Mouse (Mus musculus): ENCODE data around the gene Crtc3. TPM values are rescaled to one million over a fixed set of nuclear protein-coding genes. Genes with fewer than 3 reads are reported as not detected.

Crtc3 gene
- polyA plus RNA-seq, 1 experiment from 2014 or later, result 15.5 TPM

- whole genome bisulfite sequencing, result 79% methylated on average over 5 of the region's 5 CpGs
- Histone ChIP-seq H3K36me3 (ENCODE audit: control insufficient read depth, insufficient read depth, low read length) (no peaks in the 10 kb centered on the region), H3K27me3 (ENCODE audit: control insufficient read depth, insufficient read depth, low read length) (no peaks in the 10 kb centered on the region), H3K27ac (ENCODE audit: low read depth, low read length) (no peak overlapping the region), H3K4me3 (ENCODE audit: low read depth, low read length) (no peak overlapping the region), H3K9ac (ENCODE audit: low read length) (no peak overlapping the region), H3K4me2 (ENCODE audit: low read depth, low read length, severe bottlenecking) (no peak overlapping the region), H3K9me3 (ENCODE audit: control insufficient read depth, low read length) (no peaks in the 10 kb centered on the region), H3K4me1 (replicated peaks; ENCODE audit: control insufficient read depth, insufficient read depth, low read length) (peaks cover 4% of the 10 kb centered on the region; the same call in 1 of the 2 replicates)
- ATAC-seq (replicated peaks; ENCODE audit: low FRiP score), result no peak
- no peak for DNase-seq (ENCODE audit: low spot score)
Observed at GRCm38 (mm10) chr7:80642552-80642951, 46.1 kb downstream of the Crtc3 start.

- H3K4me2 ChIP-seq (ENCODE audit: low read depth, low read length, severe bottlenecking), result no peak overlapping the region
- no peak overlapping the region for H3K27ac ChIP-seq (ENCODE audit: low read depth, low read length)
- no peak for ATAC-seq (replicated peaks; ENCODE audit: low FRiP score)
- no peaks in the 10 kb centered on the region for H3K27me3 ChIP-seq (ENCODE audit: control insufficient read depth, insufficient read depth, low read length)
- no peak for DNase-seq (ENCODE audit: low spot score)
- WGBS, result 85% methylated on average over 7 of the region's 7 CpGs
- H3K4me1 ChIP-seq (replicated peaks; ENCODE audit: control insufficient read depth, insufficient read depth, low read length), result peaks cover 4% of the 10 kb centered on the region; the same call in 1 of the 2 replicates
- H3K4me3 ChIP-seq (ENCODE audit: low read depth, low read length), result no peak overlapping the region
- no peaks in the 10 kb centered on the region for H3K9me3 ChIP-seq (ENCODE audit: control insufficient read depth, low read length)
- no peak overlapping the region; the same call in 1 of the 2 replicates for H3K9ac ChIP-seq (ENCODE audit: low read length)
- no peaks in the 10 kb centered on the region for H3K36me3 ChIP-seq (ENCODE audit: control insufficient read depth, insufficient read depth, low read length)
Observed at GRCm38 (mm10) chr7:80641899-80642298, 46.8 kb downstream of the Crtc3 start.

GRCm38 (mm10) chr7:80641497-80641896 is 47.2 kb downstream of the Crtc3 start:
- no peaks in the 10 kb centered on the region for H3K36me3 ChIP-seq (ENCODE audit: control insufficient read depth, insufficient read depth, low read length)
- DNase-seq (ENCODE audit: low spot score) (no peak), ATAC-seq (replicated peaks; ENCODE audit: low FRiP score) (no peak)
- no peak overlapping the region; the same call in 1 of the 2 replicates for H3K9ac ChIP-seq (ENCODE audit: low read length)
- H3K4me2 ChIP-seq (ENCODE audit: low read depth, low read length, severe bottlenecking), result no peak overlapping the region
- no peak overlapping the region for H3K4me3 ChIP-seq (ENCODE audit: low read depth, low read length)
- 22% methylated on average over 4 of the region's 4 CpGs for WGBS
- H3K27me3 ChIP-seq (ENCODE audit: control insufficient read depth, insufficient read depth, low read length), result no peaks in the 10 kb centered on the region
- no peaks in the 10 kb centered on the region for H3K9me3 ChIP-seq (ENCODE audit: control insufficient read depth, low read length)
- H3K4me1 ChIP-seq (replicated peaks; ENCODE audit: control insufficient read depth, insufficient read depth, low read length), result peaks cover 4% of the 10 kb centered on the region; the same call in 1 of the 2 replicates
- H3K27ac ChIP-seq (ENCODE audit: low read depth, low read length), result no peak overlapping the region

- DNase-seq (ENCODE audit: low spot score), result no peak
- Histone ChIP-seq H3K4me2 (ENCODE audit: low read depth, low read length, severe bottlenecking) (no peak overlapping the region), H3K4me3 (ENCODE audit: low read depth, low read length) (no peak overlapping the region), H3K27ac (ENCODE audit: low read depth, low read length) (no peak overlapping the region), H3K9me3 (ENCODE audit: control insufficient read depth, low read length) (no peaks in the 10 kb centered on the region), H3K36me3 (ENCODE audit: control insufficient read depth, insufficient read depth, low read length) (no peaks in the 10 kb centered on the region), H3K4me1 (replicated peaks; ENCODE audit: control insufficient read depth, insufficient read depth, low read length) (peaks cover 4% of the 10 kb centered on the region; the same call in 1 of the 2 replicates), H3K9ac (ENCODE audit: low read length) (no peak overlapping the region), H3K27me3 (ENCODE audit: control insufficient read depth, insufficient read depth, low read length) (no peaks in the 10 kb centered on the region)
- ATAC-seq (replicated peaks; ENCODE audit: low FRiP score), result no peak
- 88% methylated on average over 3 of the region's 3 CpGs for WGBS
Observed at GRCm38 (mm10) chr7:80639981-80640380, 48.7 kb downstream of the Crtc3 start.

GRCm38 (mm10) chr7:80638460-80638859 is 50.2 kb downstream of the Crtc3 start:
- 90% methylated on average over 10 of the region's 10 CpGs for WGBS

GRCm38 (mm10) chr7:80636953-80637800 is 51.5 kb downstream of the Crtc3 start:
- WGBS, result 74% methylated on average over 9 of the region's 9 CpGs

More at GRCm38 (mm10) chr7:80638460-80638859, 50.2 kb downstream of the Crtc3 start:
- Histone ChIP-seq H3K36me3 (ENCODE audit: control insufficient read depth, insufficient read depth, low read length) (no peaks in the 10 kb centered on the region), H3K9me3 (ENCODE audit: control insufficient read depth, low read length) (no peaks in the 10 kb centered on the region), H3K4me2 (ENCODE audit: low read depth, low read length, severe bottlenecking) (no peak overlapping the region), H3K4me3 (ENCODE audit: low read depth, low read length) (no peak overlapping the region), H3K9ac (ENCODE audit: low read length) (no peak overlapping the region), H3K27me3 (ENCODE audit: control insufficient read depth, insufficient read depth, low read length) (no peaks in the 10 kb centered on the region), H3K27ac (ENCODE audit: low read depth, low read length) (no peak overlapping the region), H3K4me1 (replicated peaks; ENCODE audit: control insufficient read depth, insufficient read depth, low read length) (peaks cover 4% of the 10 kb centered on the region; the same call in 1 of the 2 replicates)
- no peak for DNase-seq (ENCODE audit: low spot score)
- ATAC-seq (replicated peaks; ENCODE audit: low FRiP score), result no peak

GRCm38 (mm10) chr7:80636288-80636952 is 52.3 kb downstream of the Crtc3 start:
- H3K27ac ChIP-seq (ENCODE audit: low read depth, low read length), result no peak overlapping the region
- no peaks in the 10 kb centered on the region for H3K36me3 ChIP-seq (ENCODE audit: control insufficient read depth, insufficient read depth, low read length)
- H3K4me3 ChIP-seq (ENCODE audit: low read depth, low read length), result no peak overlapping the region
- WGBS, result 87% methylated on average over 17 of the region's 17 CpGs
- ATAC-seq (replicated peaks; ENCODE audit: low FRiP score) (no peak), DNase-seq (ENCODE audit: low spot score) (no peak)
- no peaks in the 10 kb centered on the region for H3K27me3 ChIP-seq (ENCODE audit: control insufficient read depth, insufficient read depth, low read length)
- no peak overlapping the region for H3K9ac ChIP-seq (ENCODE audit: low read length)
- no peaks in the 10 kb centered on the region for H3K9me3 ChIP-seq (ENCODE audit: control insufficient read depth, low read length)
- no peak overlapping the region for H3K4me2 ChIP-seq (ENCODE audit: low read depth, low read length, severe bottlenecking)
- peaks cover 1% of the 10 kb centered on the region; the same call in 1 of the 2 replicates for H3K4me1 ChIP-seq (replicated peaks; ENCODE audit: control insufficient read depth, insufficient read depth, low read length)

More at GRCm38 (mm10) chr7:80636953-80637800, 51.5 kb downstream of the Crtc3 start:
- H3K36me3 ChIP-seq (ENCODE audit: control insufficient read depth, insufficient read depth, low read length), result no peaks in the 10 kb centered on the region
- H3K9ac ChIP-seq (ENCODE audit: low read length), result no peak overlapping the region
- no peak overlapping the region for H3K4me3 ChIP-seq (ENCODE audit: low read depth, low read length)
- H3K9me3 ChIP-seq (ENCODE audit: control insufficient read depth, low read length), result no peaks in the 10 kb centered on the region
- DNase-seq (ENCODE audit: low spot score), result no peak
- H3K4me1 ChIP-seq (replicated peaks; ENCODE audit: control insufficient read depth, insufficient read depth, low read length), result peaks cover 4% of the 10 kb centered on the region; the same call in 1 of the 2 replicates
- ATAC-seq (replicated peaks; ENCODE audit: low FRiP score), result no peak
- H3K4me2 ChIP-seq (ENCODE audit: low read depth, low read length, severe bottlenecking), result no peak overlapping the region
- no peak overlapping the region for H3K27ac ChIP-seq (ENCODE audit: low read depth, low read length)
- H3K27me3 ChIP-seq (ENCODE audit: control insufficient read depth, insufficient read depth, low read length), result no peaks in the 10 kb centered on the region

- H3K4me1 ChIP-seq (replicated peaks; ENCODE audit: control insufficient read depth, insufficient read depth, low read length), result no peaks in the 10 kb centered on the region
- H3K4me3 ChIP-seq (ENCODE audit: low read depth, low read length), result no peak overlapping the region
- no peak for DNase-seq (ENCODE audit: low spot score)
- no peak overlapping the region for H3K9ac ChIP-seq (ENCODE audit: low read length)
- ATAC-seq (replicated peaks; ENCODE audit: low FRiP score), result no peak
- 76% methylated on average over 5 of the region's 5 CpGs for WGBS
- H3K27me3 ChIP-seq (ENCODE audit: control insufficient read depth, insufficient read depth, low read length), result no peaks in the 10 kb centered on the region
- no peak overlapping the region for H3K27ac ChIP-seq (ENCODE audit: low read depth, low read length)
- H3K36me3 ChIP-seq (ENCODE audit: control insufficient read depth, insufficient read depth, low read length), result no peaks in the 10 kb centered on the region
- no peak overlapping the region for H3K4me2 ChIP-seq (ENCODE audit: low read depth, low read length, severe bottlenecking)
- no peaks in the 10 kb centered on the region for H3K9me3 ChIP-seq (ENCODE audit: control insufficient read depth, low read length)
Observed at GRCm38 (mm10) chr7:80635866-80636265, 52.8 kb downstream of the Crtc3 start.

Measured in forebrain, embryonic 11.5 days (tissue).